Mouse (Mus musculus) limb, embryonic 11.5 days (tissue): ENCODE measurements around the gene Kcnj6. TPM values are rescaled to one million over a fixed set of nuclear protein-coding genes. Genes with fewer than 3 reads are reported as not detected.

ENCODE experiments used
- ATAC-seq: fragments of 200-750 bp; cut with Nextera tagmentation; 2 replicates; pipeline ENCODE4 v1.8.0; 2017; ENCODE audit warnings: low read depth; ENCODE audit not compliant: insufficient number of reproducible peaks, low FRiP score, low TSS enrichment
- DNase-seq: peaks from one replicate; pipeline ENCODE4 v3.0.0-alpha.2; 2015; ENCODE audit warnings: low spot score
- H3K27ac ChIP-seq: fragments of 300-500 bp; sonication (generic); replicated peaks from 2 replicates; pipeline ENCODE4 v1.5.1; 2014; ENCODE audit warnings: low read depth, mild to moderate bottlenecking, low read length
- H3K27me3 ChIP-seq: fragments of 300-500 bp; sonication (generic); 2 replicates; pipeline ENCODE4 v1.6.1; 2014; ENCODE audit warnings: mild to moderate bottlenecking, low read length, mixed read lengths; ENCODE audit not compliant: control insufficient read depth, insufficient read depth
- H3K36me3 ChIP-seq: fragments of 300-500 bp; sonication (generic); 2 replicates; pipeline ENCODE4 v1.6.1; 2014; ENCODE audit warnings: mild to moderate bottlenecking, low read length, moderate library complexity, mixed read lengths; ENCODE audit not compliant: control insufficient read depth, insufficient read depth
- H3K4me1 ChIP-seq: fragments of 300-500 bp; sonication (generic); 2 replicates; pipeline ENCODE4 v1.6.1; 2014; ENCODE audit warnings: low read length, mixed read lengths; ENCODE audit not compliant: control insufficient read depth, insufficient read depth
- H3K4me2 ChIP-seq: fragments of 300-500 bp; sonication (generic); 2 replicates; pipeline ENCODE4 v1.6.1; 2014; ENCODE audit warnings: low read depth, mild to moderate bottlenecking, moderate library complexity; ENCODE audit not compliant: severe bottlenecking
- H3K4me3 ChIP-seq: fragments of 300-500 bp; sonication (generic); 2 replicates; pipeline ENCODE4 v1.5.1; 2014; ENCODE audit warnings: low read depth, low read length
- H3K9ac ChIP-seq: fragments of 300-500 bp; sonication (generic); 2 replicates; pipeline ENCODE4 v1.6.1; 2014; ENCODE audit warnings: mild to moderate bottlenecking, low read length
- H3K9me3 ChIP-seq: fragments of 300-500 bp; sonication (generic); 2 replicates; pipeline ENCODE4 v1.6.1; 2016; ENCODE audit warnings: low read length; ENCODE audit not compliant: control insufficient read depth
- WGBS: fragments of 180-500 bp; shearing (Covaris S2); extraction: QIAGEN DNeasy Blood & Tissue Kit; methylation state at CpG from one replicate; pipeline ENCODE4 v1.1.7; 2014; 5-methylcytosine and 5-hydroxymethylcytosine counted together
- polyA plus RNA-seq: library from polyadenylated mRNA; unstranded; fragments of >200 nt; fragmentation: Nextera tagmentation; extraction: Ambion mirVana; gene quantifications from 2 replicates; pipeline ENCODE4 v1.2.1, GENCODE M21; 2014

Gene Kcnj6
- not detected in 2 replicates for polyA plus RNA-seq

- H3K27ac ChIP-seq, result no peak within 1 kb of the TSS
- no peak within 1 kb of the TSS for H3K9ac ChIP-seq
- H3K9me3 ChIP-seq, result no peaks in the 10 kb centered on the region
- peak within 1 kb of the TSS; percentile 20; the same call in 1 of the 2 replicates for H3K4me2 ChIP-seq
- DNase-seq, result peak; percentile 54
- ATAC-seq, result no peak
- H3K4me1 ChIP-seq, result peaks cover 3% of the 10 kb centered on the region; the same call in 1 of the 2 replicates
- under 1% methylated on average over 43 of the region's 43 CpGs for WGBS
- no peaks in the 10 kb centered on the region for H3K36me3 ChIP-seq
- H3K27me3 ChIP-seq, result peaks cover 28% of the 10 kb centered on the region
- H3K4me3 ChIP-seq, result 0 out of 2 replicates have a peak within 1 kb of the TSS, but pooled peaks have one; percentile 5
Measured at GRCm38 (mm10) chr16:94997340-94997849, at the start of gene Kcnj6. TSS of gene Kcnj6 (minus strand) at chr16:94997701.

GRCm38 (mm10) chr16:95009937-95010336, 12.4 kb upstream of the Kcnj6 start:
- Histone ChIP-seq H3K4me2 (no peak overlapping the region), H3K27me3 (no peaks in the 10 kb centered on the region), H3K4me3 (no peak overlapping the region), H3K4me1 (no peaks in the 10 kb centered on the region), H3K9me3 (no peaks in the 10 kb centered on the region), H3K9ac (no peak overlapping the region), H3K27ac (no peak overlapping the region), H3K36me3 (no peaks in the 10 kb centered on the region)
- WGBS, result 80% methylated on average over 3 of the region's 3 CpGs
- ATAC-seq, result no peak
- no peak for DNase-seq

- H3K9ac ChIP-seq, result no peak overlapping the region
- ATAC-seq (no peak), DNase-seq (peak; percentile 66)
- WGBS, result 36% methylated on average over 8 of the region's 8 CpGs
- no peak overlapping the region for H3K27ac ChIP-seq
- no peak overlapping the region for H3K4me2 ChIP-seq
- no peak overlapping the region for H3K4me3 ChIP-seq
- no peaks in the 10 kb centered on the region for H3K4me1 ChIP-seq
- H3K27me3 ChIP-seq, result no peaks in the 10 kb centered on the region
- no peaks in the 10 kb centered on the region for H3K36me3 ChIP-seq
- no peaks in the 10 kb centered on the region for H3K9me3 ChIP-seq
Measured at GRCm38 (mm10) chr16:95004599-95004998, 7.1 kb upstream of the Kcnj6 start.

GRCm38 (mm10) chr16:94999551-94999950, 2.0 kb upstream of the Kcnj6 start:
- Histone ChIP-seq H3K4me1 (peaks cover 3% of the 10 kb centered on the region; the same call in 1 of the 2 replicates), H3K4me3 (no peak overlapping the region), H3K36me3 (no peaks in the 10 kb centered on the region), H3K27me3 (peaks cover 28% of the 10 kb centered on the region), H3K9me3 (no peaks in the 10 kb centered on the region), H3K9ac (no peak overlapping the region), H3K4me2 (no peak overlapping the region), H3K27ac (no peak overlapping the region)
- WGBS, result 65% methylated on average over 5 of the region's 5 CpGs
- no peak for ATAC-seq
- no peak for DNase-seq

GRCm38 (mm10) chr16:94999019-94999418, 1.5 kb upstream of the Kcnj6 start:
- no peak overlapping the region for H3K9ac ChIP-seq
- peaks cover 3% of the 10 kb centered on the region; the same call in 1 of the 2 replicates for H3K4me1 ChIP-seq
- WGBS, result 80% methylated on average over 3 of the region's 3 CpGs
- H3K27ac ChIP-seq, result no peak overlapping the region
- H3K9me3 ChIP-seq, result no peaks in the 10 kb centered on the region
- DNase-seq (no peak), ATAC-seq (no peak)
- no peaks in the 10 kb centered on the region for H3K36me3 ChIP-seq
- no peak overlapping the region for H3K4me3 ChIP-seq
- H3K27me3 ChIP-seq, result peaks cover 28% of the 10 kb centered on the region
- no peak overlapping the region for H3K4me2 ChIP-seq

- Histone ChIP-seq H3K27me3 (peaks cover 28% of the 10 kb centered on the region), H3K27ac (no peak overlapping the region), H3K9ac (no peak overlapping the region), H3K4me3 (no peak overlapping the region), H3K4me2 (peak overlapping the region; percentile 20; the same call in 1 of the 2 replicates), H3K9me3 (no peaks in the 10 kb centered on the region), H3K4me1 (peaks cover 3% of the 10 kb centered on the region; the same call in 1 of the 2 replicates), H3K36me3 (no peaks in the 10 kb centered on the region)
- WGBS, result 12% methylated on average over 16 of the region's 16 CpGs
- ATAC-seq (no peak), DNase-seq (peak; percentile 22)
Measured at GRCm38 (mm10) chr16:94996791-94997281, 665 bp downstream of the Kcnj6 start.

DNA sequence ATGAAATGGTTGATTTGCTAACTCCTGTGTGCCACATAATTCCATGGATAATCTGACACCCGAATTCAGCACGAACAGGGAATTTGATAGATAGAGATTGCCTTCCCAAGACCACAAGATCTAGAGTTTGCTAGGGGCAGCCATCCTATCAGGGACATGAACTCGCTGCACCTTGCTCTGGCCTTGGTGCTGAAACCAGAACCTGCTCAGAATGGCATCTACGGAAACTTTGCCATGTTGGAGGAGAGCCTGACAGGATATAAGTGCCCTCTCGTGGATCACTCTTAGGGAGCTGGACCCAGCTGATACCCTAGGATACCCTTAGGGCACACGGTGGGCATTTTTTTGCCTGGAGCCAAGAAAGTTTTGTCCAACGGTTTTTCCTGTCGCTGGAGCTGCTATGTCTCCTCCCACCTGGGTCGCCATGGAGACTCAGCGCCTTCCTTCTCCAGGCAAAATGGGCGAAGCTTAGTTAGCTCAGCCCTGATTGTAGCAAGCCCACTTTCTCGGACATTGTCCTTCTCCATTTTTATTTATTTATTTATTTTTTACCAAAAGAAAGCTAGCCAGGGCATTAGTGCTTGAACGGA, 1.9 kb downstream of the Kcnj6 start:
- Histone ChIP-seq H3K4me3 (no peak overlapping the region), H3K4me1 (peaks cover 3% of the 10 kb centered on the region; the same call in 1 of the 2 replicates), H3K27me3 (peaks cover 28% of the 10 kb centered on the region), H3K36me3 (no peaks in the 10 kb centered on the region), H3K9ac (no peak overlapping the region), H3K9me3 (no peaks in the 10 kb centered on the region), H3K4me2 (no peak overlapping the region), H3K27ac (no peak overlapping the region)
- WGBS, result 15% methylated on average over 13 of the region's 13 CpGs
- peak; percentile 87 for DNase-seq
- no peak for ATAC-seq

GRCm38 (mm10) chr16:94994924-94995323, 2.6 kb downstream of the Kcnj6 start:
- Histone ChIP-seq H3K4me1 (peaks cover 3% of the 10 kb centered on the region; the same call in 1 of the 2 replicates), H3K27me3 (peaks cover 28% of the 10 kb centered on the region), H3K9ac (no peak overlapping the region), H3K36me3 (no peaks in the 10 kb centered on the region), H3K27ac (no peak overlapping the region), H3K9me3 (no peaks in the 10 kb centered on the region), H3K4me2 (no peak overlapping the region), H3K4me3 (no peak overlapping the region)
- 69% methylated on average over 4 of the region's 4 CpGs for WGBS
- DNase-seq, result no peak
- ATAC-seq, result no peak
